Mouse (Mus musculus): ENCODE results near the gene Fuz.
"Not testable (repeated sequence)": the region's sequence is repeated elsewhere in the genome, so short reads cannot be mapped to it uniquely, and the experiment has no call there.

The Fuz gene

DNA sequence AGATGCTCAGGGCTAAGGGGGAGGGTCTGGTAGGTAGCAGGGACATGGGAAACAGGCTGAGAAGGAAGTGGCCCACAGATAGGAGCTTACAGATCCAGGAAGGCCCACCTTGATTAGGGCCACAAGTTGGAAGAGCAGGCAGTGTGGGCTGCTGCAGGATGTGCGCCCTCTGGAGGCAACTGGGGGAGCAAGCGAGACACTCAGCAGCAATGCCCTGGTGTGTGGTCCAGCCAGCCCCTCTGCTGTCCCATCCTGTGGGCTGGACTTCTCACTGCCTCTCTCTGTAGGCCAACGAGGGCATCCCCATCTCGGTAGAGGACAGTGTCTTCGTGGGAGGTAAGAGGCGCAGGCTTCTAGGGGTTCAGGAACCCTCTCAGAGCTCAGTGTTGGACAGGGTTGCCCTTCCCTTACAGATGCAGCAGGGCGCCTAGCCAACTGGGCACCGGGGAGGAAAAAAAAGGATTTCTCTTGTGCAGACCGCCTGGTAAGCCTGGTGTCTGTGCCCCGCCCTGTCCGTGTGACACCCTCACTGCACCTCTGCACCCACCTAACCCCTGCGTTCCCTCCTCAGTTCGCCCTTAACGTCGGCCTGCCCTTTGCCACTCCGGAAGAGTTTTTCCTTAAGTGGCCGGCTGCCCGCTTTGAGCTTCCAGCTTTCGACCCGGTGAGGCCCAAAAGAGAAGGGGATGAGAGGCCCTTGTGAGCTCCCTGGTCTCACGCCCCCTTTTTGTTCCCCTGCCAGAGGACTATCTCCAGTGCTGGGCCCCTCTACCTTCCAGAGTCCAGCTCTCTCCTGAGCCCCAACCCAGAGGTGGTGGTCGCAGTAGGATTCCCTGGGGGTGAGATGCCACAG lies 35.1 kb upstream of the Fuz start:
- DNase-seq (ENCODE audit: low read depth, low spot score) = peak; percentile 61

DNA sequence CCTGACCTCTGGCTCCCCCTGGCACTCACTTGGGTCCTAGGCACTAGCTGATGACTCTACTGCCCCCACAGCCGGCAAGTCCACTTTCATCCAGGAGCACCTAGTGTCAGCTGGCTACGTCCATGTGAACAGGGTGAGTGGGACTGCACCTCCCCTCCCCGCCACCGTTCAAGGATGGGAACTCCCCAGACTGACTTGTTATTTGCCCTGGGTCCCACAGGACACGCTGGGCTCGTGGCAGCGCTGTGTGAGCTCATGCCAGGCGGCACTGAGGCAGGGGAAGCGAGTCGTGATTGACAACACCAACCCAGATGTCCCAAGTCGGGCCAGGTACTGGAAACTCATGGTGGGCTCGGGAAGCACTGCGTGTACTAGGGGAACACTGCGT lies 34.5 kb upstream of the Fuz start:
- no peak for DNase-seq (ENCODE audit: low read depth, low spot score)

DNA sequence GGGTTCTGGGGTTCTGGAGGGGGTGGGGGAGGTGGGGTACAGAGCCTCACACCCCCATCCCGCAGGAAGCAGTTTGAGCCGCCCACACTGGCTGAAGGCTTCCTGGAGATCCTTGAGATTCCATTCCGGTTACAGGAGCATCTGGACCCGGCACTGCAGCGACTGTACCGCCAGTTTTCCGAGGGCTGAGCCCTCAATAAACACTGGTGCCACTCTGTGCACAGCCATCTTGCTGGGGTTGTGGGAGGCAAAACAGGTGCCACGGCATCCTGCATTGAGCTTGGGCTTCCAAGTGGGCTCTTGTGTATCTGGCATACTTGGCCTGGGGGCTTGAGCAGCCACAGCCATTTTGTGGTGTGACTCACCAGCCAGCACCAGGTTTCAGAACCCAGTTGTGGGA lies 33.4 kb upstream of the Fuz start:
- DNase-seq (ENCODE audit: low read depth, low spot score) = no peak

DNA sequence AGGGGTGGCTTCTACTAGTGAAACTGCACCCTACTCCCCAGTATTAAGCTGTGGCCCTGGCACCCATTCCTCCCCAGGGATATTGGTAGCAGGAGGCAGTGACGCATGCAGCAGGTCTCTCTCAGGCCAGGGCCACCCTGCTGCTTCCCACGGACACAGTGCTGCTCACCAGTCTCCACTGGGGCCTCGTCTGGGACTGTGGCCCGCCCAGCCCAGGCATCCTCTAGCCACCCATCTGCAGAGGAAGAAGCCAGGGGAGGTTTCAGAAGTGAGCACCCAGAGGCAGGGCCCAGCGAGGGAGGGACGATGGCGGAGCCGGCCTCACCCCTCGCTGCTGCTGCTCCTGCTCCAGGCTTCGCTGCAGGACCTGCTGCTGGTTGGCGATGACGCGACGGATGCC lies 32.7 kb upstream of the Fuz start:
- no peak for DNase-seq (ENCODE audit: low read depth, low spot score)

DNA sequence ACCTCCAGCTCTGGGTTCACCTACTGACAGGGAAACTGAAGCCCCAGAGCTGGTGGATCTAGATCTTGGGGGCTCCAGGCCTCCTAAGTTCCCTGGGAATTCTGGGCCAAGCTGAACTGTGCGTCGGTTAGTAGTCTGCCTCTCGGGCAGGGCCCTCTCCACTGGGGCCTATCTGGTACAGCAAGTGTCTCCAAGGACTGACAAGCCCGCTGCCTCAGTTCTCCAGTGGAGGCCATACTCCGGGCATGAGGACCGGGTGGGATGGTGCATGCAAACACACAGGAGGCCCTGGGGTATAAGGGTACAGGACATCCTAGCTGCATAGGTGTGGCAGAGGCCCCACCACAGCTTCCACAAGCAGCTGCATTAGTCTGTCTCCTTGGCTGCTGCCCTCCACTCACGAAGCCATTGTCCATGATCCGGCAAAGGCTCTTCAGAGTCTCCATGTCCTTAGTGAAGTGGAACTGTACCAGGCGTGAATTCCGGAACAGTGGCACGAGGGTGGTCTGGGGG lies 31.8 kb upstream of the Fuz start:
- DNase-seq (ENCODE audit: low read depth, low spot score) = no peak

DNA sequence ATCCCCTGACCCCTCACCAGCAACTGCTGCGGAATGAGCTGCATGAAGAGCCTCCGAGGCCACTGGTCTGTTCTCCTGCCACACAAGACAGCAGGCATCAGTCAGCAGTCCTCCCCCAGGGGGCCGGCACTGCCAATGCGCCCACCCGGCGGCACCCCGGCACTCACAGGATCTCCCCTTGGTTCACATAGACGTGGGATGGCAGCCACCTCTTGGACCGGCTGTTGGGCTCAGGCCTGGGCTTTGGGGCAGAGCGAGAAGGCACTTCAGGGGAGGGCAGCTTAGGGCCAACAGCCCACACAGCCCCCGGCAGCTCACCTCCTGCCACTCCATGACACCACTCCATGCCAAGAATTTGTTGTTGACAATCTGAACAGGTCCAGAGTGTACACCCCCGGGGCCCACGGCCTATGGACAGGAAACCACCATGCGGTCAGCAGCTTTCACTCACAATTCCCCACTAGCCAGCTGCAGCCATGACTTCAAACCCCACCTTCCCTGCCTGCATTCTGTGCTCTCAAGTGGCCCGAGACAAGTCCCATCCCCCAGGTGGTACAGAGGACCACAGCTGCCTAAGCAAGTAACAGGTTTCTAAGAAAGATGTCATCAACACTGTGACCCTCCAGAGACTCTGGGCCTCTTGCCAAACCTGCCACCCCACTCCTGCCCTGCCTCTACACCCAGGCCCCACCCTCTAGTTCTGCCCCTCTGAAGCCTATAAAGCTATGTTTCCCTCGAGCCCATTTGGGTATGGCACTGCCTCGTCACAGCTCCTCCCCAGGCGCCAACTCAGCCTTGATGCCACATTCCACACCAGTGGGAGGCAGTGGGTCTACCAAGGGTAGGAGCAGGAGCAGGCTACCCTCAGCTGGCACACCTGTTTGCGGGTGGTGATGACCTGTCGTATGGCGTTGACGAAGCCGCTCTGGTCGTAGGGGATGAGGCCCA lies 31.0 kb upstream of the Fuz start:
- DNase-seq (ENCODE audit: low read depth, low spot score) = no peak

DNA sequence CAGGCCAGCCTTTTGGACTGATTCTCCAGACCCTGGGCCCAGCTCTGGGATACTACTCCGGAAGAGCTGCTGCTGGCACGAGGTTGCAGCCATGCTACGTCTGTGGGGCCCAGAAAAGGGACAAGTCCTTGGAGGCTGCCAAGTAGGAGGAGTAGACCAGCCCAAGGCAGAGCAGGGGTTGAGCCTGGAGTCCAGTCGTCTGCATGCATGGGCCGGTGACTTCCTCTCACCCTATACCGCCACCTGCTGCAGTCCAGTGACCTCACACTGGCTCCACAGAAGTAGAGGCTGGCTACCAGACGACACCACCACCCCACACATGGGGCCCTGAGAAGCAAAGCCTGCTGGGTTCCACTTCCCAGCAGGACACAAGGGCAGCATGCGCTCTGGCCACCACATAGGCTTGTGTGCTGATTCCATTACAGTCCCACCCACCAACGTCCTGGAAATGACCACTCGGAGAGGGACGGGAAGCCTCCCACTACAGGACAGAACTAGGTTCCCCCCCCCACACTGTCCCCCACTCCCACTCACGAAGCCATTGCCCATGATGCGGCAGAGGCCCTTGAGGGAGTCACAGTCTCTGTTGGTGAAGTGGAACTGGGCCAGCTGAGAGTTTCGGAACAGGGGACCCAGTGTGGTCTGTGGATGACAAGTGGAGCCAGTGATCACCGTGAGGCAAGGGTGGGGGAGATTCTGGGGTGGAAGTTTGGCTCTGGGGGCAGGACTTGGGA lies 29.4 kb upstream of the Fuz start:
- DNase-seq (ENCODE audit: low read depth, low spot score) = no peak

DNA sequence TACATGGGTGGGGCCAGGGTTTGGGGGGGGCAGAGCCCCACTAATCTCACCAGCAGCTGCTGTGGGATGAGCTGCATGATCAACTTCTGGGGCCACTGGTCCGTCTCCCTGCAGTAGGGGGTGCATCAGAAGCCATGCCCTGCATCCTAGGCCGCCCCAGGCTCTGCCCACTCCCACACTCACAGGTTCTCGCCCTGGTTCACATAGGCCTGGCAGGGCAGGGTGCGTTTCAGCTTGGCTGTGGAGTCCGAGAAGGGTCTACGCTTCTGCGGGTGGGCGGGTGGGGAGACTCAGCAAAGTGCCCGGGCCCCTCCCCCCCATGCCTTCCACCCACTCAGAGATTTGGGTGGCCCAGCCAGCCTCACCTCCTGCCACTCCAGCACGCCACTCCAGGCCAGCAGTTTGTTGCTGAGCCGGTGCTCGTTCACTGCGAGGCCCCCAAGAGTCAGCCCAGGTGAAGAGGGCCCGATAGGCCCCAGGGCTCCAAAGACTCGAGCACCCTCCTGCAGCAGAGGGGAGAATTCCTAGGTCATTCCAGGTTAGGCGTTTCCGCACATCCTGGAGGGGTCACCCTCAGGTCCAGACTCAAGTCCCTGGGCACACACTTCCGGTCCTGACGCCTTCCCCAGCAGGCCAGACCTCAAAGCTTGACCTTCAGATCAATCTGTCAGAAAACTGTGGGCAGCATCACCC lies 28.7 kb upstream of the Fuz start:
- DNase-seq (ENCODE audit: low read depth, low spot score) = no peak

DNA sequence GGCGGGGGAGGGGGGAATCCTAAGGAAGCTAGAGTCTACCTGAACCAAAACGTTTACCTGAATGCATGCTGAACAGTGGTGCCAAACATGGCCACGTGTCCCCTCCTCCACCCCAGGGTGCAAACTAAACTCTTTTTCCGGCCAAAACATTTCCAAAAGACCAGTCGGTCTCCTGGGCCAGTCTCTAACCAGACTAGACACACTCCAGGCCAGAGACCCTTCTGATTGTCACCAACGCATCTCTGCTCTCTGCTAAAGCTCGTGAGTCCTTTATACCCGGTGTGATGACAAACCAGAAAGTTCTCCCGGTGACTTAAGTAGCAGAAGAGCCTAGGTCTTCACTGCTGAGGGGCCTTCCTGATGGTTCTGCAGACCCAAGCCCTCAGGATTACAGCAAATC lies 28.1 kb upstream of the Fuz start:
- DNase-seq (ENCODE audit: low read depth, low spot score) = no peak

DNA sequence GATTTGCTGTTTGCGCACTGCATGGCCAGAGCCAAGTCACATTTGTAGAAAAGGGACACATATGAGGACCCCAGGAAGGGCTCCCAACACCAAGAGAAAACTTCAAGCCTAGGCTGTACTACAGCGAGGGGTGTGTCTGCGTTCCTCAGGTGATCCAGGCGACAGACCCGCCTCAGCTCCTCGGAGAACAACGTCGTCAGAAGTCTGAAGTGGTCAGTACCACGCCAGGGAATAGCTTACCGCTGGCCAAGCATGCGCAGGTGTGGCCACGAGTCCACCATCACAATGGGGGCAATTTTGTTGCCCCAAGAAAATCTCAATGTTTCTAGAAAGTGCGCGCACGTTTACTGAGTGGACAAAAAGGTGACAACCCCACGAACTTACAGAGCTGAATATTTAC lies 27.4 kb upstream of the Fuz start:
- DNase-seq (ENCODE audit: low read depth, low spot score) = no peak

DNA sequence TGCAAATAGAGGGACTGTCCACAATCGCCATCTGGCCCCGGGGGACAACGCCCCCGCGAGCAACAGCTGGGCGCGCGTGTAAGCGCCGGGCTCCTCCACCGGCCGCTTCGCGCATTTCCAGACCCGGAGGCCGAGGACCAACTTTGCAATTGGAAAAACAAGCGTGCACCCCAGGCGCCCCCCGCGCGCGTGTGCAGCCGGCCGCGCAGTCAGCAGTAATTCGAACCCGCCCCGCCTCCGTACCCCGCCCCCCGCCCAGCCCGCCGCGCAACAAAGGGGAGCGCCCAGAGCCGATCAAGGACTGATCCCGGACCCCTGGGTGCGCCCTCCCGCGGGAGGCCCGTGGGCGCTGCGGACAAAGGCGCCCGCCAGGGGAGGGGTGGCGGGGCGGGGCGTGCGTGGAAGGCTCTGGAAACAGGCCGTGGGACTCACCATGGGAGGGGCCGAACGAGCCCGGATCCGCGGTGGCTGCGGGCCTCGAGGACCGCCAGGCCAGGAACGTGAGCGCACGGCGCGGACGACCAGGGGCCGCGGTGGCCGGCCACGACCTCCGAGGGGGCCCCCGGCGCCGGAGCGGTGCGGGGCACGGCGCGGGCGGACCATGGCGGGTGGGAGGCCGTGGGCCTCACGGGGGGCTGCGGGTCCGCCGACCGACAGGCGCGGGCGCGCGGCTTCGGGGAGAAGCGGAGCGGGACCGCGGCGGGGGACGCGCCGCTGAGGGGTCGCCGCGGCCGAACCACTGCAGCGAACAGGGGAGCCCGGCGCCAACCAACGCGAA lies 26.8 kb upstream of the Fuz start:
- peak; percentile 63 for DNase-seq (ENCODE audit: low read depth, low spot score)

DNA sequence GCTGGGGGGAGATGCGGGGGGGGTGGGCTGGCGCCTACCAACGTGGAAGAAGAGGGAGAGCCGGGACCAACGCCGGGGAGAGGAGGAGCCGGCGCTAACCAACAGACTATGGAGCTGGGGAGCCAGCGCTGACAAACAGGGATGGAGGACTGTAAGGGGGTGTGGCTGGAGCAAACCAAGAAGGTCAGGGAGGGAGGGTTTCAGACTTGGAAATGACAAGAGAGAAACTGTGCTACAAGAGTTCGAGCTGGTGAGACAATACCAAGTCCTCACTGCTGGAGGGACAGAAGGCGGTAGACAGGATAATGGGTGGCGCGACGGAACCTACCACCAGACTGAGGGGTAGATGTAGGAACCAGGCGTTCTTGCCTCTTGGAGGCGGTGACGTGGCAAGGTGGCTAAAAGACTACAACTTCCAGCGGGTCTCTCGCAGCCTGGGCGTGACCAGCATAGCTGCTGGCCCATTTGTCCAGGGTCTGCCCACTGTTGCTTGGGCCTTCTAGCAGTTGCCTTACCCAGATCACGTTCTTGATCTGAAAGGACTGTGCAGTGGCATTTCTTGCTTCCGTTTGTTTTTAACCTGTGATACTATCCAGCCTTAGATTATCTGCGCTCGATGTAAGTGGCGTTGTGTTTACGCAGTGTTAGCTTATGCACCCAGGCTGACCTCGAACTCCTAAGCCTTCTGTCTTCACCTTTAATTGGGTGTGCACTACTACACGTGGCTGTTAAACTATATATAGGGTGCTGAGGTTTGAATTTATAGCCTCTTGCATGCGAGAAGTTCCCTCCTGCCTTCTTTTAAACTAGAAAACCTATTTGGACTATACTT lies 26.0 kb upstream of the Fuz start, which contains the start of gene Ptov1:
Gene Ptov1 (minus strand): TSS at position 92 of the 832 bp plus-strand sequence.
- peak; percentile 86 for DNase-seq (ENCODE audit: low read depth, low spot score)

DNA sequence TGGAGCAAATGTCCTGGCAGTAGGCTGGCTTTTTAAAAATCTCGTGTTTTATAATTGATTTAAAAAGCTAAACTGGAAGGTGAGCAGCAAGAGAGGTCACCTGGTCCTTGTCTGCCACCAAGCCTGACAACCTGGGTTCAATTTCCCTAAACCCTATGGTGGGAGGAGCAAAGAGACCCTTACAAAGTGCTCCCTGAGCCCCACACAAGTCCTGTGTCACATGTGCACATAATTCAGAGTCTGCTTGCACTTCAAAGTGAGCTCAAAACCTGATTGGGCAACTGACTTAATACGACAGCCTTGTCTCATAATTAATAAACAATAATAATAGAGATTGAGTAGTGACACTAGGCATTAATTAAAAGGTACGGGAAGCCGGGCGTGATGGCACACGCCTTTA lies 25.3 kb upstream of the Fuz start:
- DNase-seq (ENCODE audit: low read depth, low spot score) = no peak

DNA sequence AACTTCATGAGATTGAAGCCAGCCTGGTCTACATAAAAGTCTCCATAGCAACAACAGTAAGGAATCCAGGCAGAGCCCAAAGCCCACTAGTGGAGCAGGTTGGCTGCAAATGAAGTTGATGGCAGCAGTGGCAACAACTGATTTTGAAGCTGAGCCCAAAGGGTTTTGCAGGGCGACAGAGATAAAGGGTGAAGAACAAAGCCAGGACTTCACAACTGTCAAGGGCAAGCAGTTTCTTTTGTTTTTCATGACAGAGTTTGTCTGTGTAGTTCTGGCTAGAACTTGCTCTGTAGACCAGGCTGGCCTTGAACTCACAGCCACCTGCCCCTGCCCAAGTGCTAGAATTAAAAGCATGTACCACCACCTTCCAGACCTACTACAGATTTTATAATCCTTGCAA lies 24.7 kb upstream of the Fuz start:
- no peak for DNase-seq (ENCODE audit: low read depth, low spot score)

DNA sequence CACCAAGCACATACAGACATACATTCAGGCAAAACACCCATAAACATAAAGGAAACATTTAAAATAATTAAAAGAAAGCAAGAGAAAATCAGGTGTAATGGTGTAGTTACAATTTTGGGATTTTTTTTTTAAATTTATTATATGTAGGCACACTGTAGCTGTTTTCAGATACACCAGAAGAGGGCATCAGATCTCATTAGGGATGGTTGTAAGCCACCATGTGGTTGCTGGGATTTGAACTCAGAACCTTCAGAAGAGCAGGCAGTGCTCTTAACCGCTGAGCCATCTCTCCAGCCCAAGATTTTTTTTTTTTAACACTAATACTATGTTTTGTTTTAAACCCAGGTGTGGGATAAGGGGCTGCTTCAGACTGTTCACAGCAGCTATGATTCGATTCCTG lies 24.1 kb upstream of the Fuz start:
- not testable (repeated sequence) for DNase-seq (ENCODE audit: low read depth, low spot score)

DNA sequence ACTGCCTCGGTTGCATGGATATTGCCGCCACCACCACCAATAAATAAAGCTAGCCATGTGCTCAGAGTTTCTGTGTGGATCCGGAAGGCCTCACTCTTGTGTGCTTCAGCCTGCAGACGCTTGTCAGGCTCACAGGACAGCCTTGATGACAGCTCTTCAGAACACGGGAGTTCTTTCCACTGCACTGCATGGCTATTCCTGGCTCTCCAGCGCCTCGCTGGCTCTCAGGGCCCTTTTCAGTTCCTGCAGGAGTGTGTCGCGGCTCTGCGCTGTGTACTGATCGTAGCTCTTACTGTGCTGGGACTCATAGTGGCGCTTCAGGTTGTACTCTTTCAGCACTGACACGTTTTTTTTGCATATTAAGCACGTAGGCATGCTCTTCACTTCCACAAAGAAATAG lies 18.0 kb upstream of the Fuz start:
- DNase-seq (ENCODE audit: low read depth, low spot score) = no peak

DNA sequence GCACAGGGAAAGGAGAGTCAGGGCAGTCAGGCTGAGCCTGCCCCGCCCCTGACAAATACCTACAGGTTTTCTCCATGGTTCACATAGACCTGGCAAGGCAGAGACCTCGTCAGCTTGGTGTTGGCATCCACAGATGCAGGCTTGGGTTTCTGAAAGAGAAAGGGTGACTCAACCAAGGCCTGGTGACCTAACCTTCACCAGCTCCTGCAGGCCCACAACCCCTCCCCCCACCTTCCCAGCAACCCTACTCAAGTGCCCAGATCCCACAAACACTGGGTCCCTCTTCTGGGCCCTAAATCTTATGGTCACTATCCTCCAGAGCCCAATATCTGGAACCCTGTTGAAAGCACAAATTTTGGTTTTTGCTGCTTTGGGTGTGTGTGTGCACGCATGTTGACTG lies 12.8 kb upstream of the Fuz start:
- no peak for DNase-seq (ENCODE audit: low read depth, low spot score)

DNA sequence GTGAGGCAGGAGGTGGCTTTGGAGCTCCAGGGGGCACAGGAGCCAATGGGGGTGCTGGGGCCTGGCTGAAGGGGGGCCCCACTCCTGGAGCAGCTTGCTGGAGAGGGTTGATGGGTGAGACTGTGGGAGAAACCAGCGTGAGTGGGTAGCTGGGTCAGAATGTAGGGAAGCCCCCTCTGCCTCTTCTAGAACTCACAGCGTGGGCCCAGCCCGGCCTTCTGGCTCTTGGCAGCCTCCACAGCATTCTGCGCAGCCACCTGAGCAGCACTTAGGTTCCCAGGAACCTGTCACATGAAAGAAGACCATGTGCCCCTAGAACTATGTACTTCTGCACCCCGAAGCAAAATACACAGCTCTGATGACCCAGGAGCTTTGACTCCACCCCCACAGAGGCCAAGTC lies 11.2 kb upstream of the Fuz start:
- no peak for DNase-seq (ENCODE audit: low read depth, low spot score)

DNA sequence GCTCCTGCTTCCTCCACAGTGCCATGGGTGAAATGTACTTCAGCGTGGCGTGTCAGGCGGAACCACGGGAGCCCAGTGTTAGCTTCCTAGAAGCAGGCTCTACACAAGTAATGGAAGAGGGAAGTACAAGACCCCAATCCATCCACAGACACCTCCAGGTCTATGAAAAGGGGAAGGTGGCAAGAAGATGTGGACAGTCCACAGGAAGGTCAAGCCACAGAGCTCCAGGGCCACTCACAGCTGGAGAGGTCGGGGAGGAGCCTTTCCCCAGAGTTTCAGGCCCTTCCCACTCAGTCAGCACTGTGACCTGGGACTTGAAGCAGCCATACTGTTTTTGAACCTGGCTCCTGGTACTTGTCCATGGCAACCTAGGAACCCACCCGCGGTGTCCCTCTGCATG lies 8.9 kb upstream of the Fuz start:
- DNase-seq (ENCODE audit: low read depth, low spot score) = no peak

All from CD4-positive helper T cell, adult 2 months (primary cell).